Mouse (Mus musculus) kidney, postnatal 14 days (tissue): ENCODE measurements around the gene Rab9.

Experiments
- DNase-seq: peaks from one replicate; pipeline ENCODE4 v3.0.0; 2022; ENCODE audit warnings: mixed read lengths

The Rab9 gene

DNA sequence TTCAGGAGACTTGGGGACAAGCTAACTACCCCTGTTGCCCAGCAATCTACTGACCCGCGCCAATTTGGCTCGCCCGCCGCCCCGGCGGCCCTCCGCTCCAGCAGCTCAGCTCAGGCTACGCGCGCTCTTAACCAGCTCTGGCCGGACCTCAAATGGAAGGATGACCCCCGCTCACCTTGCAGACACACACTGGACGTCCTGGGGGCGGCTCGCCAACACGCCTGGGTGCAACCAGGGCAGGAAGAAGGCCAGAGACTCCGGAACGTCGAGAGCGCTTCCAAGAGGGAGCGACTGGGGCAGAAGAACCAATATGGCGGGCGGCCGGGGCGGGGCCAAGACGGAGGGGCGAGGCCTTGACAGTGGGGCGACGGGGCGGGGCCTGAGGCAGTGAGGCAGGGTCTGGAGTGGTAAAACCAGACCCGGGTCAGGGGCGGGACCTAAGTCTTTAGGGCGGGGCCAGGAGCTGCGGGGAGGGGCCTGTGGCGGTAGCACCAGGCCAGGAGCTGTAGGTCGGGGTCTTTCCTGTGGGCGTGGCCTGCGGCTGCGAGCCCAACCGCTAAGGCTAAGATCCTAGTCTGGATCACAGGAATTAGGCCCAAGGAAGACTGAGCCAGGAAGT, at the start of gene Rab9:
Gene Rab9, minus strand, starts transcription at position 503 of the 619 bp plus-strand sequence.
- DNase-seq: peak; percentile 95

DNA sequence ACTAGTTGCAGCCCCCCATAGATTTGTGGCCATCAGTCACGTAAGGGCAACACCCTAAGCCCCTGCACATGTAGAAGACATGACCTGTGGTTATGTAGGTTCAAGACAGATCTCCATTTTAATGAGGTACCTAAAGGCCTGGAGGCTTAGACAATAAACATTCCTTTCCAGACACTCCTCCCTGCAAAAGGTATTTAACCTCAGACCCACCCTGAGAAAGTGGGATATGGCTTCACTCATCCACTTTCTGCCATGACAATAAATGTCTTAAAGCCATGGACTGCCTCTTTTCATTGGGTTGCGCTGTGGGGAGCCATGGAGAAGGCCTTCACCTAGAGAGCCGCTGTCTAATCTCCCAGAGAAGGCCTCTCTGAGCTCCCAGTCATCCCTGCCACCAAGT, 48.5 kb upstream of the Rab9 start:
- DNase-seq: no peak

DNA sequence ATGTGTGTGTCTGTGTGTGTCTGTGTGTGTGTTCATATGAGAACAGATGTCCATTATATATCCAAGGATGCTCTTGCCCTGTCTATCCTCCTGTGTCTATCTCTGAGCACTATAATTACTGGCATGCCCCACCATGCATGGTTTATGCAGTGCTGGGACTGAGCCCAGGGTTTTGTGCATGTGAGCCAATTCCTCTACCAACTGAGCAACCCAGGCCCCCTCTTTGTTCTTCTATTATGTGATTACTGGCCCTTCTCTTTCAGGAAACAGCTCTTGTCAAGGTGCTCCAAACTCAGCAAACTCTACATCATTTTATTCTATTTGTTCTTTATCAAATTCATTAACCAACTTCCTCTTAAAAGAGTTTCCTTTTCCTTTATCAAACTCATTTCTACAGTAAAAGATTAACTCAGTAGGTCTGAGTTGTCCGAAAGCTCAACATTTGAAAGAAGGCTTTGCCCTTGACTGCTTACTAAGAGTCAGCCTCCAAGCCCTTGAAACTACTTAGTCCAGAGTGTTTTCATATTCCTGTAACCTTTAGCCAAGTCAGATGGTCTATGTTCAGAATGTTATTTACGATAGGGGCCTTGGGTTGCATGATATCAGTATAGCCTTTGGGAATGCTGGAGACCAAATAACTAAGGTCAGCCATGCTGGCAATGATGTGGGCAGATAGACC, 46.1 kb upstream of the Rab9 start:
- no peak for DNase-seq

DNA sequence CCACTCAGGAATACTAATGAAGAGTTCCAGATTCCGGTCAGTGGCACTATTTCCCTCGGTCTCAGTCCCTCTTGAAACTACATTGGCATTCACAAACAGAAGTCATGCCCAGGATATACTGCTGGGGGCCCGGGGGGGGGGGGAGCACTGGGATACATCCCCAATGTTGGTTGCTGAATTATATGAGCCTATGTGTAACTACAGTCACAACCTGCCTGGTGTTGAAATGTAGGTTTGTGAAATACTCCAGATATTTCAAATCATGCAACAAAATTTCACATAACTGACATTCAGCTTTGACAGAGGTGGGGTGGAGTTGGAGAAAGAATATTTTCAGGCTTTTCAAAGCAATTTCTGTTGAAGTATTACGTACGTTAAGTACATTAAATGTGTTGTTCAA, 41.1 kb upstream of the Rab9 start:
- no peak for DNase-seq

DNA sequence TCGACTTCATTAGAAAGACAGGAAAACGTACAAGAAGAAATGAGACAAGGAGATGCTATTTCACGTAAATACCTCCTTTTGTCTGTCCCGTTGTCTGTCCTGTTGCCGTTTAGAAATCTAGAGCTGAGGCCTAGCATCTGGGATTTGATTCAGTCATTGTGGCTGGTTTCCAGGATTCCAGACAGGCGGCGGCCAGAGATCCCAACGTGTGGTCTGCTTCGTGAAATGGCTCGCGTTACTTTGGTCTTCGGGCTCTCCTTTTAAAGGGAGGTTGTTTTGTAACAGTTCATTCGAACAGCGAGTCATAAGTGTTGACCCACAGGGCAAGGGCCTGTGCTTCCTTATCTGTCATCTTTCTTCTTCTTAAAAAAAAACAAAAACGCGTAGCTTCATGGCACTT, 38.7 kb upstream of the Rab9 start, which contains the start of gene Tceanc:
Gene Tceanc, minus strand, starts transcription at position 223 of the 400 bp plus-strand sequence.
- no peak for DNase-seq

DNA sequence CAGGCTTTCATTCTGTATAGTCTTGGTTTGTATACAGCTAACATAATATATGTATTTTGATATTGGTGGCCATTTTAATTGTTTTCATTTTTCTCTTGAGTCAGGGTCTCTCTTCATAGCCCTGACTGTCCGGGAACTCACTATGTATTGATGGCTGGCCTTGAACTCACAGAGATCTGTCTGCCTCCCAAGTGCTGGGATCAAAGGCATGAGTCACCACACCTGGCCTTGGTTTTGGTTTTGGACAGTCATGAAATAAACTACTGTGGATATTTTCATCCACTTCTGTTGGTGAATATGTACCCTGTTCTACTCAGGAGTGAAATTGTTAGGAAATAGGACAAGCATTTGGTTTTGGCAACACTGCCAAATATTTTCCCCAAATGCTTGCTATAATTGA, 37.0 kb upstream of the Rab9 start:
- no peak for DNase-seq

DNA sequence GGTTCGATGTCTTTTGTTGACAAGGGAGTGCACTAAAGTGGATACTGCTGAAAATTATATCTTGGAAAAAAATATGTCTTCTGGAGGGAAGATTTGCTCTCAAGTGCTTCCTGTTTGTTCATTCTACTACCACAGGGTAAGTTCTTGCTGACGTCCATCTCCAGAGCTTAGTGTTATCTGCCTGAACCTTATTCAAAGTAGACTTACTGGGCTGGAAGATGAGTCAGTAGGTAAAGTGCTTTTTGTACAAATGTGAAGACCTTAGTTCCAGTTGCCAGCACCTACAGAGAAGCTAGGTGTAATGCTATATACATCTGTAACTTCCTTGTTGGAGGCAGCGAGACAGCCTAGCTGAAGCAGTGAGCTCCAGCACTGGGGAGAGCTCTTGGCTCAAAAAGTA, 36.3 kb upstream of the Rab9 start:
- DNase-seq: no peak

DNA sequence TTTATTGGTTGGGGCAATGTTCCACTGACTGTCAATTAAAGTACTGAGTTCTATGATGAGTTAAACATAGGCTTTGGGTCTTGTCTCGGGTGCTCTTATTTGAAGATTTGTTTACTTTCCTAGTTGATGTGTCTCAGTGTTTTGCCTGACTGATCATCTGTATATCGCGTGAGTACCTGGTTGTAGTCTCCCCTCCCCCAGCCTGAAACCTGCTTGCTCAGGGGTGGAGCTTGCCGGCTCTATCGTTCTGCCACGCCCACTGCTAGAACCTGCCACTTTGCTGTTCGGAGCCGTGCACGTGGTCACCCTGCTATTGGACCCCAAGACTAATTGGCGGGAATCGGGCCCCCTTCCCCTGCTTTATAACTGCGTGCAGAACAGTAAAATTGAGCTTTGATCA, 34.4 kb upstream of the Rab9 start:
- peak; percentile 48 for DNase-seq

DNA sequence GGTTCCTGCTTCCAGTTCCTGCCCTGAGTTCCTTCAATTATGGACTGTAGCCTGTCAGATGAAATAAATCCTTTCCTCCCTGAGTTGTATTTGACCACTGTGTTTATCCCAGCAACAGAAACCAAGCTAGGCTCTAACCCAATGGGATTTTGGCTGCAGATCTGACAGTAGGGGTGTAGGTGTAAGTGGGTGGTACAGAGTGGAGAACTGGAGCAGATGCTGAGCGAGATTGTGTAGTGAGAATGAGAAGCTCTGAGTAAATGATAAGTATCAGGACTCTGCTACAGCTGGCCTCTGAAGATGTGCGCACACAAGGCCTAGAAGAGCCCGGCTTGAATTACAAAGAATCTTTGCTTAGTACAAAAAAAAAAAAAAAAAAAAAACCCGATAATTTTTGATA, 32.4 kb upstream of the Rab9 start:
- DNase-seq: no peak

DNA sequence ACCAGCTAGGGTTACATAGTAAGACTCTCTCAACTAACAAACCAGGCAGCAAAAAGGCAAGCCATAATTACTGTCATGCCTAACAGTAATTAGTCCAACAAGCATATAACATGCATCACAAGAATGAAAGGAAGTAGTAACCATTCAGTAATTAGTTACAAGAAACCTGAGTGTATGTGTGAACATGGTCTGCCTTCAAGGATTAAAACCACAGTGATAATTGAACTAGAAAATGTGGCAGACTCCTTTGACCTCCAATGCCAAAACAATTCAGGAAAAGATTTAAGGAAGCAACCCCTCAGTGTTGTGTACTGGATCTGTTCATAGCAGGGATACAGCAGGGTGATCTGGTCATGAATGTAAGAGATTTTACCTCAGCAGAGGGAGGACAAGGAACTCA, 31.4 kb upstream of the Rab9 start:
- DNase-seq: no peak

DNA sequence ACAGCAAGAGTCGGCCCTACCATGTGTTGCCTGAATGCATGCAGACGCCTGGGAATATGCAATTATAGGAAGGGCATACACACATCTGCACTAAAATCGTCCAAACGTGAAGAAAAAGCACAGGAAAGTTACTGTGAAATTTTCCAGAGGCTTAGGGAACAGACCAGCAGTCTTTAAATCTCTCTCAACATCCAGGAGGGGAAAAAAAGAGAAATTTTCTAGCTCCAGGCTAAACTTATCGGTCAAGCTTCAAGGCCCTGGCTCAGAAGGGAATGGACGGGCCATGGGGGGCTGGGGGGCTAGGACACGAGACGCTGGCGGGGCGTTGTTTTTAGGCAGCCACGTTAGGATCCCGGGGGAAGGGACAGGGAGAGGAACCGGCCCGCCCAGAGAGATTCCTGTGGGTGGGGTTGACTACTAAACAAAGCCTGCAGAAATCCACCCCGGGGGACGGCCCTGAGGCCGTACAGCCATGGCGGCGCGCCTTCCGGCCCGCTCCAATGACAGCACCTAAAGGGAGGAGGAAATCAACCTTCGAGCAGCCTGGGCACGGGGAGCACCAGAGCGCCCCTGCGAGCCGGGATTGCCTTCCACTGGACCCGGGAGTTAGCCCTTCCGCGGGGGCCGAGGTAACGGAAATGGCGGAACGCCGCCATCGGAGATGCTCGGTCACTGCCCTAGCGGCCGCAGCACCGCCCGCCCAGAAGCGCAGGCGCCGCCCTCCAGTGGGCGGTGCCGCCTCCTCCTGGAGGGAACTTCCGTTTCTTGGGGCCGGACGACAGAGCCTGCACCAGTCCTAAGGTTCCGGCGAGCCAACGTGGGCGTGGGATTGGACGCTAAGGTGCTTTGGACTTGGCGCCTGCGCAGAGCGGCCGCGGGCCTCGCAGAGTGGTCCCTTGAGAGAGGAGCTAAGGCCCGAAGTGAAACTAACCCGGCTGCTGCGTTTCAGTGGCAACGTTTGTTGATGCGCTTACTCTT, 30.4 kb upstream of the Rab9 start:
- peak; percentile 95 for DNase-seq

DNA sequence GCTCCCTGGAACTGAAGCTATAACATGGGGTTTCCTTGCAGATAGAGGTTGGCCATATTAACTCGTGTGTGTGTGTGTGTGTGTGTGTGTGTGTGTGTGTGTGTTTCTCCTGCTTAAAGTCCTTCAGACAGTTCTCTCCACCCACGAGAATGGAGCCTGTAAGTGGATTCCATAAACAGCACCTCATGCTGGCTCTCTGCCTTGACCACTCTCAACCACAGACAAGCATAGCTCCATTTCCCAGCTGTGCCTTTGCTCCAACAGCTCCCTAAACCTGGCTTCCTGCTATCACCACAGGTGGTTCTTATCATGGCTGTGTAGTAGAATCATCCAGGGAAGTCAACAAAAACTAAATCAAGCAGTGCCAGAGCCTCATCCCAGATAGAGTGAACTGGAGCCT, 24.8 kb upstream of the Rab9 start:
- no peak for DNase-seq

DNA sequence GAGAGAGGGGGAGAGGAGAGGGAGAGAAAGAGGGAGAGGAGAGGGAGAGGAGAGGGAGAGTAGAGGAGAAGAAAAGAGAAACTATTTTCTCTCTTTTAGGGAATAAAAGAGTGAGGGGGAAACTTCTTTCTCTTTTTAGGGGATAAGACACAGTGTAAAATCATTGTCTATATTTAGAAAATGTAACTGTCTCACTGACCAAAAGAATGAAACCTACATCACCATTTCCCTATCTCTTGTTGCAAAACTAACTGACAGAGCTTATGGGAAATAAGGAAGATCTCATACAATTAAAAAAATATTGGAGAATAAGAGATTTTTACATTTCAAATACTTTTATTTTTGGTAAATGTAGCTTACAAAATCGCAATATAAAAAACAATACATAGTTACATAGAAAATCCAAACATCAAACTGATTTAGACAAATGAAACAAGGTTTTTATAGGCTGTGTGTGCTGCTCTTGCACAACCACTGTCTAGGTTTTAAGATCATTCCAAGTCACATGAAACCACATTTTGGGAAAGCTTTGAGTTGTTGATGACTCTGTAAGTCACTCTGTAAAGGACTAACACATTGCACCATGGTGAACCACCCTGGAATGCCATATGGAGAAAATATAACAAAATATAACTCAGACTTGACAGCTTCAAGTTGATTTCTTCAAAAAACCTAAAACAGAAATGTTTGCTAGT, 20.0 kb upstream of the Rab9 start:
- DNase-seq: no peak

DNA sequence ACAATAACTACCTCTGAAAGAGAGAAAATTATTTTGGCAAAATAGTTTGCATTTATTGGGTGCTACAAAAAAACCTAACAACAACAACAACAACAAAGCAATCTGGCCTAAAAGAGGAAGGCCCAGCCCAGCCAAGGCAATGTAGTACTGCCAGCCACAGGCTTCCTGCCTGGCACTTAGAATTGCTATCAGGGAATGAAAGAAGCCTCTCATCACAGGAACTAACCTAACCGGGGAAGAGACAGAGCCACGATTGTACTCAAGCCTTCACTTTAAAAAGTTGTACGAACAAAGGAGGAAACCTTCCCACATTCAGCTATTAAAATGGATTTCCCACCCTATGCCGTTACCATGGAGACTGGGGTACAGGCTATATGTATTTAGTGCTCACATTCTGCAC, 18.1 kb upstream of the Rab9 start:
- no peak for DNase-seq

DNA sequence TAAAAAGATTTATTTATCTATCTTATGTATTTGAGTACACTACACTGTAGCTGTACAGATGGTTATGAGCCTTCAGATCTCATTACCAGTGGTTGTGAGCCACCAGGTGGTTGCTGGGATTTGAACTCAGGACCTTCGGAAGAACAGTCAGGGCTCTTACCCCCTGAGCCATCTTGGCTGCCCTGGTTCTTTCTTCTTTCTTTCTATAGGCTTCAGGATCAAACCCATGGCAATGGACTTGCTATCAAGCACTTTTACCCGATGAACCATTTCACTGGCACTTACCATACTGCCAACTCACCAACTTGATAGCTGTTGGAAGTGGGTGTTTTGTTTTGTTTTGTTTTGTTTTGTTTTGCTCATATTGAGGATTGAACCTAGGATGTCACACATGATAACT, 15.4 kb upstream of the Rab9 start:
- DNase-seq: no peak

DNA sequence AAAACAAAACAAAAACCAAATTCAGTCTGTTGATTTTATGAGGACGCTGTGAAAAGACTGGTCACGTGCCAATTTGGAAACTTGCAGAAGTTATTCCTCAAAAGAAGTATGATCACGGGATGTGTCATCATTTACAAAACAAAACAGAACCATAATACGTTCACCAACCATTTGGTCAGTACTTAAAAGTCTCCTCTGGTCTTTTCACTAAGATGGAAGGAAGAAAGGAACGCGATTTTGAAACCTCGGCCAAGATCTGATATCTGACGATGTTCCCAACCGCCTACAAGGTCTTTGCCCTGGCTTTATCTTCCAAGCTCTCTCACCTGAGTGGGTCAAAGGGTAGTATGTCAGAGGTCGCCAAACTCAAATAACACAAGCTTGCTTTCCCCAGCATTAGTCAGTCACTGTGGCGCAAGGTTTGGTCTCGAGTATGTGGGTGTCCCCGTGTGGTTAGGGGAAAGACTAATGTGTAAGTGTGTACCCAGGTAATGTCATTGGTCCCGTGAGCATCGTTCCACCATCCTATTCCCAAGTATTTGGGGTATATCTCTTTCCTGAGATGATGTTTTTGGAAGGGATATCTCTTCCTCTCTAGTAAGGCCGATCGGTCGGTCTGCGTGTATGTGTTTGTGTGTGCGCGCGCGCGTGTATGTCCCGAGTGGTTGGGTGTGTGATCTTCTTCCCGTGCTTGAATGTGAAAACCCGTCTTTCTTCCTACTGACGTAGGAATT, 869 bp downstream of the Rab9 start:
- DNase-seq: peak; percentile 28

DNA sequence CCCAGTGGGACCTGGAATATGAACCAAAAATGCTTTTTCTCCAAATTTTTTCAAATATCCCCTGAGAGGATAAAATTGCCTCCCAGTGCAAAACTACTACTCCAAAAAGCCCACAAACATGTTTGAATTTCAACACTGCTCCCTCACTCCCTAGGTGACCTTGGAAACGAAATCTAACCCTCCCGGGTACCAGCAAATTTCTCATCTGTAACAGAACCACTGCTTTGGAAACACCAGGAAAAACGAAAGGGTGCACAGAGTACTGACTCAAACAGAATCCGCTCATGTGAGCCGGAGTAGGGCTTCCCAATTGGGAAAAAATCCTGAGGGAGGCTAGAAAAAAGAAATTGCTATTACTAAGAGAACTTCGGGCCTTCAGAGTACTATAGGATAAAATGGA, 2.3 kb downstream of the Rab9 start:
- peak; percentile 17 for DNase-seq

DNA sequence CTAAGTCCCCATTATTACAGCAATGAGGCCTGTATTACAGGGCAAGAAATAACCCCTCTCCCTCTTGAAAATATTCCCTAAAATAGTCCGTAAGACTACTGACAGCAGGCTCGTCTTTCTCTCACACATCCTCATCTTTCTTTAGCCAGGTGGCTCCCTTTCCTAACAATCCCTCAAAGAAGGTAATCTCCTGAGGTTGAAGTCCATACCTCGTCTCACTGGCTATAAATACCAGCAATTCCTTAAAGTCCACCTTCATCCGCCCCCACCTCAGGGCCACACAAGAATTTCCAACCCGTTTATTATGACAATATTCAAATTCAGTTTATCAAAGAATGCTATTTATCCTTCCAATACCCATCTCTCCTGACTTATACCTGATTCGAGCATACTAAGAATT, 7.1 kb downstream of the Rab9 start:
- no peak for DNase-seq

DNA sequence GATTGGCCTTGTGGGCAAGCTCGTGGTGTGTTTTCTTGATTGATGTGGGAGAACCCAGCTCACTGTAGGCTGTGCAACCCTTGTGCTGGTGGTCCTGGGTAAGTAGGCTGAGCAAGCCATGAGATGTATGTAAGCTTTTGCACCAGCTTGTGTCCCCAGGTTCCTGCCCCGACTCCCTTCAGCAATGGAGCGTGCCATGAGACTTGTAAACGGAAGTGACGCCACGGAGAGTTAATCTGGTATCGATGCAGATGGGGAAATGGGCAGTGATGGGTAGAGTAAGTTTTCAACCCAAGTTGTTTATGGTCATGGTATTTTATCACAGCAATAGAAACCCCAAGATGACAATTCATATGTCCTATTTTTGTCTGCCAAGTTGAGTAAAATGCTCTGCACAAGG, 11.3 kb downstream of the Rab9 start:
- no peak for DNase-seq

DNA sequence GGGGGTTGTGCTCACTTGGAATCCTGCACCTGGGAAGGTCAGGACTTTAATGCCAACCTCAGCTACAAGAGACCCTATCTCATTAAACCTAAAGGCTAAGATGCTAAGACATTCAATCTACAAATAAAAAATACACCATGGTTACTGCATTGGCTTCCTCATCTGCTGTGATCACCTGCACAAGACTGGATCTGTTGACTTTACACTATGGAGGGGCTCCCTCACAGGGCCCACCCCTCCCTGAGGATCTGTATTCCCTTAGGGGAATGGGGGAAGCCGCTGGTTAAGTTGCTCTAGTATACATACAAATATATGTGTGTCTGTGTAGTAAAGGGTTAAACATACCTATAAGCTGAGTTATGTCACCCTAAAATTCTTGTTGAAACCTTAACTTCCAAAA, 24.1 kb downstream of the Rab9 start:
- DNase-seq: no peak

DNA sequence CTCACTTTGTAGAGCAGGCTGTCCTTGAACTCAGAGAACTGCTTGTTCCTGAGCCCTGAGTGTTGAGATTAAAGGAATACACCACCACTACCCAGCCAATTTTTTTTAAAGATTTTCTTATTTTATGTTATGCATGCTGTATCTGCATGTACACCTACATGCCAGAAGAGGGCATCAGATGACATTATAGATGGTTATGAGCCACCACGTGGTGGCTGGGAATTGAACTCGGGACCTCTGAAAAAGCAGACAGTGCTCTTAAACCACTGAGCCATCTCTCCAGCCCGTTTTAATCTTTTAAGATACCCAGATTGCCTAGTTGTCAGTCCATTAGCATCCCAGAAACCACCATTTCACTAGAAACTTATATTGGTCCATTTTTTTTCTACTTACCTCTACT, 25.3 kb downstream of the Rab9 start:
- DNase-seq: no peak

DNA sequence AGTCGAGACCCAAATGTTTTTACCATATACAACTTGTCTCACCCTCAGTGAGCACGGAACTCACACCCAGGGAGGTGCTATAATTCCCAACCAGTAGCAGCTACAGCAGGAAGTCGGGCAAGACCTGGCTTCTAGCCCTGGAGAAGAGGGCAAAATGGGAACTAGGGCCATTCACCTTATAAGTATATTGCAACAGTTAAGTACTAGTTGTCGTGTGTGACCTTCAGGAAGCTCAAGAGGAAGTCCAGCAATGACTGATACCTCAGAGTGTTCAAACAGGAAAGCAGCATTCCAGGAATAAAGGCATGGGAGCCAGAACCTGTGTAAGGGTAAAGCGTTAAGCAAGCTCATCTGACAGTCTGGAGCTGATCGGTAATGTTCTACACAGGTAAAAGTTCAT, 26.1 kb downstream of the Rab9 start:
- no peak for DNase-seq
